Mouse (Mus musculus) small intestine, adult 2 months (tissue): Measurements from ENCODE around the gene Pde4b.

ENCODE experiments used
- CTCF ChIP-seq: fragments of 200-500 bp; IDR thresholded peaks from 2 replicates; pipeline ENCODE4 v1.5.1; 2012; ENCODE audit warnings: low read depth, mild to moderate bottlenecking, control low read depth, inconsistent platforms, low read length, moderate library complexity, mixed read lengths; ENCODE audit not compliant: insufficient replicate concordance, insufficient read length; ENCODE audit errors: extremely low read depth
- POLR2A ChIP-seq: fragments of 200-500 bp; IDR thresholded peaks from 2 replicates; pipeline ENCODE4 v1.6.1; 2012; ENCODE audit warnings: low read depth, mild to moderate bottlenecking, control low read depth, inconsistent platforms, low read length, moderate library complexity

DNA sequence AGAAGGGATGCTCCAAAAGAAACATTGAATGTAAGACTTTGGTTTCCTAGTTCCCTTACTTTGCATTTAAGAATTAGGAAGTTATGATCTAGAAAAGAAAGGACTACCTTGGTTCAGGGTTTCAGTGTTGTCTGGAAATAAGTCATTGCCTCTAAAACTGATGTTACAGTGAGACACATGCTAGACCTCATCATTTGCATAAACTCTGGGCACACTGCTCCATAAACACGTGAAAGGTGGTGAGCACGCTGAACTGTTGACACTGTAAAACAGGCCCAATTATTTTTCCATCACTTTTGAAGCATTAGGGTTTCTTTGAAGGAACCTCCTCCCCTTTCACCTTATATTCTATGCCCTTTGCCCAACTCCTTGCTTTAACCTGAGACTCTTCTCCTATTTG is 122.4 kb downstream of the Pde4b start:
- TF ChIP-seq CTCF (no peak), POLR2A (no peak)
